Mouse (Mus musculus): ENCODE data around the gene Timp3. TPM values are rescaled to one million over a fixed set of nuclear protein-coding genes. Genes with fewer than 3 reads are reported as not detected.
A peak's percentile ranks its signal among the peaks of the same experiment; 100 is the strongest.

Gene Timp3
- polyA plus RNA-seq, 1 experiment from 2014 or later: 33.2 TPM

GRCm38 (mm10) chr10:86342713-86343112 lies 42.5 kb downstream of the Timp3 start:
- Histone ChIP-seq H3K4me3 (ENCODE audit: low read depth, low read length) (no peak overlapping the region), H3K27me3 (replicated peaks; ENCODE audit: control insufficient read depth, insufficient read depth, low read length) (no peaks in the 10 kb centered on the region), H3K4me1 (replicated peaks; ENCODE audit: control insufficient read depth, insufficient read depth, low read length) (peaks cover 41% of the 10 kb centered on the region), H3K9me3 (ENCODE audit: control insufficient read depth, low read length) (no peaks in the 10 kb centered on the region), H3K4me2 (no peak overlapping the region), H3K9ac (ENCODE audit: low read depth, low read length) (0 out of 2 replicates have a peak overlapping the region, but pooled peaks have one; percentile 13), H3K36me3 (ENCODE audit: control insufficient read depth, insufficient read depth, low read length) (no peaks in the 10 kb centered on the region), H3K27ac (ENCODE audit: low read depth, low read length) (peak overlapping the region; percentile 67)
- ATAC-seq (replicated peaks; ENCODE audit: low FRiP score) (peak; percentile 78), DNase-seq (ENCODE audit: low spot score) (no peak)
- WGBS: 39% methylated on average over 7 of the region's 7 CpGs

GRCm38 (mm10) chr10:86343362-86343761 lies 43.2 kb downstream of the Timp3 start:
- H3K4me2 ChIP-seq: no peak overlapping the region
- H3K27me3 ChIP-seq (replicated peaks; ENCODE audit: control insufficient read depth, insufficient read depth, low read length): no peaks in the 10 kb centered on the region
- H3K9me3 ChIP-seq (ENCODE audit: control insufficient read depth, low read length): no peaks in the 10 kb centered on the region
- H3K4me1 ChIP-seq (replicated peaks; ENCODE audit: control insufficient read depth, insufficient read depth, low read length): peaks cover 41% of the 10 kb centered on the region
- H3K9ac ChIP-seq (ENCODE audit: low read depth, low read length): no peak overlapping the region
- DNase-seq (ENCODE audit: low spot score) (no peak), ATAC-seq (replicated peaks; ENCODE audit: low FRiP score) (no peak)
- WGBS: 86% methylated on average over 6 of the region's 6 CpGs
- peak overlapping the region; percentile 67 for H3K27ac ChIP-seq (ENCODE audit: low read depth, low read length)
- no peaks in the 10 kb centered on the region for H3K36me3 ChIP-seq (ENCODE audit: control insufficient read depth, insufficient read depth, low read length)
- no peak overlapping the region for H3K4me3 ChIP-seq (ENCODE audit: low read depth, low read length)

GRCm38 (mm10) chr10:86343931-86344330 lies 43.8 kb downstream of the Timp3 start:
- ATAC-seq (replicated peaks; ENCODE audit: low FRiP score) (no peak), DNase-seq (ENCODE audit: low spot score) (no peak)
- H3K9me3 ChIP-seq (ENCODE audit: control insufficient read depth, low read length): no peaks in the 10 kb centered on the region
- WGBS: 84% methylated on average over 7 of the region's 7 CpGs
- no peak overlapping the region for H3K4me2 ChIP-seq
- H3K4me1 ChIP-seq (replicated peaks; ENCODE audit: control insufficient read depth, insufficient read depth, low read length): peaks cover 41% of the 10 kb centered on the region
- H3K9ac ChIP-seq (ENCODE audit: low read depth, low read length): no peak overlapping the region
- H3K36me3 ChIP-seq (ENCODE audit: control insufficient read depth, insufficient read depth, low read length): no peaks in the 10 kb centered on the region
- no peaks in the 10 kb centered on the region for H3K27me3 ChIP-seq (replicated peaks; ENCODE audit: control insufficient read depth, insufficient read depth, low read length)
- no peak overlapping the region; the same call in 1 of the 2 replicates for H3K27ac ChIP-seq (ENCODE audit: low read depth, low read length)
- H3K4me3 ChIP-seq (ENCODE audit: low read depth, low read length): no peak overlapping the region

GRCm38 (mm10) chr10:86344654-86345053 lies 44.5 kb downstream of the Timp3 start:
- Histone ChIP-seq H3K9me3 (ENCODE audit: control insufficient read depth, low read length) (no peaks in the 10 kb centered on the region), H3K4me1 (replicated peaks; ENCODE audit: control insufficient read depth, insufficient read depth, low read length) (peaks cover 40% of the 10 kb centered on the region), H3K27me3 (replicated peaks; ENCODE audit: control insufficient read depth, insufficient read depth, low read length) (no peaks in the 10 kb centered on the region), H3K9ac (ENCODE audit: low read depth, low read length) (no peak overlapping the region), H3K27ac (ENCODE audit: low read depth, low read length) (no peak overlapping the region), H3K36me3 (ENCODE audit: control insufficient read depth, insufficient read depth, low read length) (no peaks in the 10 kb centered on the region), H3K4me2 (no peak overlapping the region), H3K4me3 (ENCODE audit: low read depth, low read length) (no peak overlapping the region)
- ATAC-seq (replicated peaks; ENCODE audit: low FRiP score): no peak
- no peak for DNase-seq (ENCODE audit: low spot score)
- whole genome bisulfite sequencing: 91% methylated on average over 6 of the region's 6 CpGs

GRCm38 (mm10) chr10:86345645-86346044 lies 45.5 kb downstream of the Timp3 start:
- H3K9me3 ChIP-seq (ENCODE audit: control insufficient read depth, low read length): no peaks in the 10 kb centered on the region
- no peak overlapping the region for H3K9ac ChIP-seq (ENCODE audit: low read depth, low read length)
- 92% methylated on average over 9 of the region's 9 CpGs for WGBS
- no peak overlapping the region for H3K27ac ChIP-seq (ENCODE audit: low read depth, low read length)
- peaks cover 34% of the 10 kb centered on the region for H3K4me1 ChIP-seq (replicated peaks; ENCODE audit: control insufficient read depth, insufficient read depth, low read length)
- no peak overlapping the region for H3K4me3 ChIP-seq (ENCODE audit: low read depth, low read length)
- ATAC-seq (replicated peaks; ENCODE audit: low FRiP score) (no peak), DNase-seq (ENCODE audit: low spot score) (no peak)
- H3K4me2 ChIP-seq: no peak overlapping the region
- H3K36me3 ChIP-seq (ENCODE audit: control insufficient read depth, insufficient read depth, low read length): no peaks in the 10 kb centered on the region
- no peaks in the 10 kb centered on the region for H3K27me3 ChIP-seq (replicated peaks; ENCODE audit: control insufficient read depth, insufficient read depth, low read length)

- Histone ChIP-seq H3K36me3 (ENCODE audit: control insufficient read depth, insufficient read depth, low read length) (no peaks in the 10 kb centered on the region), H3K4me2 (no peak overlapping the region), H3K27me3 (replicated peaks; ENCODE audit: control insufficient read depth, insufficient read depth, low read length) (no peaks in the 10 kb centered on the region), H3K4me1 (replicated peaks; ENCODE audit: control insufficient read depth, insufficient read depth, low read length) (peaks cover 34% of the 10 kb centered on the region), H3K27ac (ENCODE audit: low read depth, low read length) (no peak overlapping the region), H3K9ac (ENCODE audit: low read depth, low read length) (no peak overlapping the region), H3K4me3 (ENCODE audit: low read depth, low read length) (no peak overlapping the region), H3K9me3 (ENCODE audit: control insufficient read depth, low read length) (no peaks in the 10 kb centered on the region)
- 52% methylated on average over 3 of the region's 3 CpGs for WGBS
- DNase-seq (ENCODE audit: low spot score) (no peak), ATAC-seq (replicated peaks; ENCODE audit: low FRiP score) (no peak)
Measured at GRCm38 (mm10) chr10:86346235-86346840, 46.2 kb downstream of the Timp3 start.

- H3K27ac ChIP-seq (ENCODE audit: low read depth, low read length): peak overlapping the region; percentile 78
- H3K4me1 ChIP-seq (replicated peaks; ENCODE audit: control insufficient read depth, insufficient read depth, low read length): peaks cover 19% of the 10 kb centered on the region
- peak; percentile 62 for ATAC-seq (replicated peaks; ENCODE audit: low FRiP score)
- H3K36me3 ChIP-seq (ENCODE audit: control insufficient read depth, insufficient read depth, low read length): no peaks in the 10 kb centered on the region
- no peak for DNase-seq (ENCODE audit: low spot score)
- no peaks in the 10 kb centered on the region for H3K27me3 ChIP-seq (replicated peaks; ENCODE audit: control insufficient read depth, insufficient read depth, low read length)
- no peak overlapping the region; the same call in 1 of the 2 replicates for H3K9ac ChIP-seq (ENCODE audit: low read depth, low read length)
- H3K4me3 ChIP-seq (ENCODE audit: low read depth, low read length): no peak overlapping the region
- WGBS: 43% methylated on average over 2 of the region's 2 CpGs
- H3K9me3 ChIP-seq (ENCODE audit: control insufficient read depth, low read length): no peaks in the 10 kb centered on the region
- no peak overlapping the region for H3K4me2 ChIP-seq
Measured at GRCm38 (mm10) chr10:86351287-86351686, 51.1 kb downstream of the Timp3 start.

- no peak for DNase-seq (ENCODE audit: low spot score)
- Histone ChIP-seq H3K9ac (ENCODE audit: low read depth, low read length) (peak overlapping the region; percentile 49; the same call in 1 of the 2 replicates), H3K4me2 (no peak overlapping the region), H3K36me3 (ENCODE audit: control insufficient read depth, insufficient read depth, low read length) (no peaks in the 10 kb centered on the region), H3K4me1 (replicated peaks; ENCODE audit: control insufficient read depth, insufficient read depth, low read length) (peaks cover 23% of the 10 kb centered on the region), H3K4me3 (ENCODE audit: low read depth, low read length) (no peak overlapping the region), H3K27me3 (replicated peaks; ENCODE audit: control insufficient read depth, insufficient read depth, low read length) (no peaks in the 10 kb centered on the region), H3K9me3 (ENCODE audit: control insufficient read depth, low read length) (no peaks in the 10 kb centered on the region), H3K27ac (ENCODE audit: low read depth, low read length) (peak overlapping the region; percentile 78)
- 51% methylated on average over 3 of the region's 3 CpGs for WGBS
- peak; percentile 95 for ATAC-seq (replicated peaks; ENCODE audit: low FRiP score)
Measured at GRCm38 (mm10) chr10:86352521-86352920, 52.3 kb downstream of the Timp3 start.
